Mouse (Mus musculus): ENCODE measurements at regions not wholly inside any gene's neighbourhood (a gene's known extent, or its start where the extent isn't known, plus 50 kb on each side); places are given as distances from the start of the nearest gene placed in this dataset.

DNA sequence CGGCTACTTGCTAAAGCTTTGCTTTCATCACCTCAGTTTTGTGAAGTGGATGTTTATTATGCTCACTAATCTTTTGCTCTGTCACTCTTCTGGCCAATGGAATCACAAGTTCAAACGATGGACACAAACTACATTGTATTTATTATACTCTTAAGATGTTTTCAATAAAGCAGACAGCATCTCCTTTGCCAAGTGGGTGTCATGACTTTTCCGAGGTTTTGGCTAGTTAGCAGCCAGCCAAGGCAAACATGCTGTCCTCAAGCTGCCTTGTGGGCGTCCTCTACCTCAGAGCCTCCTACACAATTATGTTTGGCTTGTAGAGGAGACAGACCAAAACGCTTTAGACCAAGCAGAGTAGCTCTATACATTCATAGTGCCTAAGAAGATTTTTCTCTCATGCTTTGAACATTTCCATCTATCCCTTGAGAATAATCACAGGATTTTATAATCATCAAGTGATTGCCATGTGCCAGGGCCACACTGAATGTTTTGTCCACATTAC lies 372.8 kb upstream of the Jag1 start:
- DNase-seq (ENCODE audit: extremely low spot score, low spot score), result no peak
- 79% methylated on average over 5 of the region's 5 CpGs for WGBS

DNA sequence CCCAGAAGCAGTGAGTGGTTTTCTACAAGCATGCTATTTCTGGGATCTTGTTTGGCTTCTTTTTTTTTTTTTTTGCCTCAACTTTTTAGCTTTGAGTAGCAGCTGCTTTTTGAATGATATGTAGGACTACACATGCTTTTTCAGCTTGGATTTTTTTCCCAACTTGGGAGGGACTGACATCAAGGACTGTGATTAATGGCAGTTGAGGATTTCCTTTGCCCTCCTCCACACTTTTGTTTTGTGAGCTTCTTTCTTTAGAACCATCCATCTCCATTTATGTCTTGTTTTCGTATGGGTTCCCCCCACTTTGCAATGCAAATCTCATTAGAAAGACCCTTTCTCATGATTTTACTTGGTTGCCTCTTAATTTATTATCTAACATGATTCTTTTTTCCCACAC lies 352.3 kb upstream of the Jag1 start:
- no peaks in the 10 kb centered on the region for H3K9me3 ChIP-seq
- no peaks in the 10 kb centered on the region for H3K4me1 ChIP-seq
- H3K27me3 ChIP-seq (ENCODE audit: poor library complexity, severe bottlenecking), result no peaks in the 10 kb centered on the region
- 70% methylated on average over 1 of the region's 1 CpGs for WGBS
- H3K36me3 ChIP-seq (replicated peaks), result no peaks in the 10 kb centered on the region
- H3K27ac ChIP-seq, result no peak overlapping the region
- no peak overlapping the region for H3K4me3 ChIP-seq
- no peak for DNase-seq (ENCODE audit: extremely low spot score, low spot score)

More for the DNA sequence above, 372.8 kb upstream of the Jag1 start:
- Histone ChIP-seq H3K9me3 (no peaks in the 10 kb centered on the region), H3K4me1 (no peaks in the 10 kb centered on the region), H3K36me3 (replicated peaks) (no peaks in the 10 kb centered on the region), H3K4me3 (no peak overlapping the region), H3K27me3 (ENCODE audit: poor library complexity, severe bottlenecking) (no peaks in the 10 kb centered on the region), H3K27ac (no peak overlapping the region)

- no peak overlapping the region for H3K27ac ChIP-seq
- H3K4me1 ChIP-seq, result no peaks in the 10 kb centered on the region
- no peak overlapping the region for H3K4me3 ChIP-seq
- WGBS, result 72% methylated on average over 4 of the region's 4 CpGs
- no peak for DNase-seq (ENCODE audit: extremely low spot score, low spot score)
- H3K9me3 ChIP-seq, result no peaks in the 10 kb centered on the region
- no peaks in the 10 kb centered on the region for H3K36me3 ChIP-seq (replicated peaks)
- H3K27me3 ChIP-seq (ENCODE audit: poor library complexity, severe bottlenecking), result no peaks in the 10 kb centered on the region
These were observed 340.8 kb upstream of the Jag1 start for GRCm38 (mm10) chr2:137457061-137457753.

GRCm38 (mm10) chr2:137456436-137456835 lies 340.0 kb upstream of the Jag1 start:
- no peaks in the 10 kb centered on the region for H3K27me3 ChIP-seq (ENCODE audit: poor library complexity, severe bottlenecking)
- no peak overlapping the region for H3K27ac ChIP-seq
- no peaks in the 10 kb centered on the region for H3K9me3 ChIP-seq
- H3K36me3 ChIP-seq (replicated peaks), result no peaks in the 10 kb centered on the region
- 86% methylated on average over 3 of the region's 3 CpGs for WGBS
- H3K4me1 ChIP-seq, result no peaks in the 10 kb centered on the region
- H3K4me3 ChIP-seq, result no peak overlapping the region
- no peak for DNase-seq (ENCODE audit: extremely low spot score, low spot score)

GRCm38 (mm10) chr2:137446919-137447318 lies 330.5 kb upstream of the Jag1 start:
- WGBS, result 84% methylated on average over 7 of the region's 7 CpGs
- DNase-seq (ENCODE audit: extremely low spot score, low spot score), result no peak

GRCm38 (mm10) chr2:137437741-137438140 lies 321.3 kb upstream of the Jag1 start:
- Histone ChIP-seq H3K9me3 (no peaks in the 10 kb centered on the region), H3K27me3 (ENCODE audit: poor library complexity, severe bottlenecking) (no peaks in the 10 kb centered on the region), H3K36me3 (replicated peaks) (no peaks in the 10 kb centered on the region), H3K4me1 (peaks cover 7% of the 10 kb centered on the region), H3K4me3 (no peak overlapping the region), H3K27ac (no peak overlapping the region)
- 91% methylated on average over 5 of the region's 5 CpGs for WGBS
- no peak for DNase-seq (ENCODE audit: extremely low spot score, low spot score)

More at GRCm38 (mm10) chr2:137446919-137447318, 330.5 kb upstream of the Jag1 start:
- H3K36me3 ChIP-seq (replicated peaks), result no peaks in the 10 kb centered on the region
- no peaks in the 10 kb centered on the region for H3K9me3 ChIP-seq
- H3K4me3 ChIP-seq, result no peak overlapping the region
- no peak overlapping the region for H3K27ac ChIP-seq
- no peaks in the 10 kb centered on the region for H3K27me3 ChIP-seq (ENCODE audit: poor library complexity, severe bottlenecking)
- H3K4me1 ChIP-seq, result no peaks in the 10 kb centered on the region

DNA sequence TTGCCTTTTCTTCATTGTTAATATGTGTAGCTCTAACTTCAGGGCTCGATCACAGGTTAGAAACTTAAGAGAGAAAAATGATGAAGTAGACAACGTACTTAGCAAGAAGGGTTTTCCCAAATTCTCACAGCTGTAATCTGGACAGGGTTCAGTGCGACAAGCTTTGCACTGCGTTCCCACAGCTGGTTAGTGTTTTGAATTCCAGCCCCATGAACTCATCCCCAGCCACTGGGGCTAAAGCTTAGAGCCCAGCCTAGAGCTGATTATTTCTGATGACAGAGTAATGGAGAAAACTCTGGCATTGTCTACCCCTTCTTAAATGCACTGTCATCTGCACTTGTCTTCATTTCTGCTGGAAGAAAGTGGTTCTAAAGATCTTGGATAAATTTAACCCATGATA lies 319.7 kb upstream of the Jag1 start:
- Histone ChIP-seq H3K9me3 (no peaks in the 10 kb centered on the region), H3K36me3 (replicated peaks) (no peaks in the 10 kb centered on the region), H3K27ac (no peak overlapping the region), H3K27me3 (ENCODE audit: poor library complexity, severe bottlenecking) (no peaks in the 10 kb centered on the region), H3K4me1 (peaks cover 11% of the 10 kb centered on the region), H3K4me3 (no peak overlapping the region)
- DNase-seq (ENCODE audit: extremely low spot score, low spot score), result no peak
- 79% methylated on average over 4 of the region's 4 CpGs for WGBS

DNA sequence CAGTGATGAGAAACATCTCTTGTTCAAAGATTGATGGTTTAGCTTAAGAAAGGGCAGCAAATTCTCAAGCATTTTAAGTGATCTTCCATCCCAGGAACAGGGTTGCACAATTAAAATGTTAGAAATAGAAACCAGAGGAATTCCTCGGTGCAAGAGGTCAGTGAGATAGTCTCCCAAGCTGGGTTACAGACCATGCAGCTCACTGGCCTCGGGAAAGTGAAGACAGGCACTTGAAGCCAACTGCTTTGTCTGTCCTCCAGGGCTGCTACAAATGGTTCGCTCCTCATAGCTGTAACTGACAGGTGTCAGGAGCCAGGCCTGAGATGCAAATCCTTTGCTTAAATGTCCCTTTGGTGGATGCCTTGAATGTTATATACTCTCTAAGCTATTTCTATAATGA lies 306.2 kb upstream of the Jag1 start:
- H3K9me3 ChIP-seq, result no peaks in the 10 kb centered on the region
- H3K4me3 ChIP-seq, result no peak overlapping the region
- H3K4me1 ChIP-seq, result no peaks in the 10 kb centered on the region
- no peak overlapping the region for H3K27ac ChIP-seq
- WGBS, result 87% methylated on average over 3 of the region's 3 CpGs
- H3K36me3 ChIP-seq (replicated peaks), result no peaks in the 10 kb centered on the region
- H3K27me3 ChIP-seq (ENCODE audit: poor library complexity, severe bottlenecking), result no peaks in the 10 kb centered on the region
- no peak for DNase-seq (ENCODE audit: extremely low spot score, low spot score)

DNA sequence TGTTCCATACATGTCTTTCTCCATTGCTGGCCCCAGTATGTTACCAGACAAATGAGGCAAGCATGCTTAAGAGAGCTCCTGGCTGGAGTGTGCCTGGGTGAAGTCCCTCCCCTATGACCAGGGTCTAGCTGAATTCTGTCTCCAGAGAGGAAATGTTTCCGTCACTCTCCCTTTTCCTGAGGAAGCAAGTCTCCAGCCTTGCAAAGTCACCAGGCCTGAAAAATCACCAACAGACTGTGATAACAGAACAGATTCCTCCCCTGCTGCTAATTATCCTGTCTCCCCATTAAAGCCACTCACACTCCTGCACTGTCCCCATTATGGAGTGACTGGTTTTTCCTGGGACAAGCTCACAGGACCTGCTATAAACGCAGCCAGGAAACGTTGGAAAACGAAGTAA lies 303.2 kb upstream of the Jag1 start:
- Histone ChIP-seq H3K27me3 (ENCODE audit: poor library complexity, severe bottlenecking) (no peaks in the 10 kb centered on the region), H3K4me3 (no peak overlapping the region), H3K36me3 (replicated peaks) (no peaks in the 10 kb centered on the region), H3K27ac (no peak overlapping the region), H3K9me3 (no peaks in the 10 kb centered on the region), H3K4me1 (no peaks in the 10 kb centered on the region)
- DNase-seq (ENCODE audit: extremely low spot score, low spot score), result no peak
- WGBS, result 77% methylated on average over 4 of the region's 4 CpGs

GRCm38 (mm10) chr2:137417691-137418090 lies 301.2 kb upstream of the Jag1 start:
- WGBS, result 92% methylated on average over 6 of the region's 6 CpGs
- Histone ChIP-seq H3K4me1 (no peaks in the 10 kb centered on the region), H3K9me3 (no peaks in the 10 kb centered on the region)

DNA sequence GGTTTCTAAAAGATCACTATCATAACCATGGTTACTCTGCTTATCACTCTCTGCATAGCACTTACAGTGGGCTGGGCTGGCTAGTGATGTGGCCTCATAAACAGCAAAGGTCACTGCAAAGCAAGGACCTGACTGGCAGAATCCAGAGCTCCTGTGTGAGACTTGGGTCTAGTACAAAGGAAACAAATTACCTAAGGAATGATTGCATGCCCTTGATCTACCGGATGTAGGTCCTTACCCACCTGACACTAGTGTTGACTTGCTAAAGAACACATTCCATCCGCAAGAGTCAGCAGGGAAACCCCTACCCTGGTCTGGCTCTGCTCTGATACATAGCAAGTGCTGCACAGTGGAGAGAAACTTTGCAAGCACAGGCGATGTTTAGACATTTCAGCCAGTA lies 297.0 kb upstream of the Jag1 start:
- Histone ChIP-seq H3K36me3 (replicated peaks) (no peaks in the 10 kb centered on the region), H3K27me3 (ENCODE audit: poor library complexity, severe bottlenecking) (no peaks in the 10 kb centered on the region), H3K4me3 (no peak overlapping the region), H3K27ac (no peak overlapping the region), H3K9me3 (no peaks in the 10 kb centered on the region), H3K4me1 (no peaks in the 10 kb centered on the region)
- DNase-seq (ENCODE audit: extremely low spot score, low spot score), result no peak
- WGBS, result 85% methylated on average over 3 of the region's 3 CpGs

More at GRCm38 (mm10) chr2:137417691-137418090, 301.2 kb upstream of the Jag1 start:
- no peak overlapping the region for H3K27ac ChIP-seq
- no peaks in the 10 kb centered on the region for H3K27me3 ChIP-seq (ENCODE audit: poor library complexity, severe bottlenecking)
- no peak overlapping the region for H3K4me3 ChIP-seq
- no peaks in the 10 kb centered on the region for H3K36me3 ChIP-seq (replicated peaks)
- no peak for DNase-seq (ENCODE audit: extremely low spot score, low spot score)

- H3K4me3 ChIP-seq, result no peak overlapping the region
- DNase-seq (ENCODE audit: extremely low spot score, low spot score), result no peak
- no peak overlapping the region for H3K27ac ChIP-seq
- 87% methylated on average over 2 of the region's 2 CpGs for WGBS
- H3K27me3 ChIP-seq (ENCODE audit: poor library complexity, severe bottlenecking), result no peaks in the 10 kb centered on the region
- no peaks in the 10 kb centered on the region for H3K9me3 ChIP-seq
- no peaks in the 10 kb centered on the region for H3K36me3 ChIP-seq (replicated peaks)
- no peaks in the 10 kb centered on the region for H3K4me1 ChIP-seq
These were observed 293.2 kb upstream of the Jag1 start for GRCm38 (mm10) chr2:137409611-137410010.

DNA sequence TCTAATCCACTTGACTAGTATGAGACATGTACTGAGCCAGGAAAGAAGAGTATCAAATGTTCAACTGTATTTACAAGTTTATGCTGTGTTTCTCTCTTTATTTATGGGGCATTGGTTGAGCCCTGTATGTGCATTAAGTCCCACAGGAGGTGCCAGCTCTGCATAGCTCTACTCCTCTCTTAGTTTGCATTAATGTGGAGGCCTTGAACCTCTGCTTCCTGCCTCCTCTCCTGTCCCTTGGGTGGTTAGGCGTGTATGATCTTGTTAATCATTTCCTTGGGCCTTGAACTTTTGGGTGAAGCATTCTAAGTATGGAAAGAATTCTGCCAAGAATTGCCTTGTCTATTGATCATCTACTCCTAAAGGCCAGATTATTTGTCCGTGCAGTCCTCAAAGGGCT lies 291.9 kb upstream of the Jag1 start:
- 74% methylated on average over 2 of the region's 2 CpGs for WGBS
- H3K9me3 ChIP-seq, result no peaks in the 10 kb centered on the region
- no peaks in the 10 kb centered on the region for H3K4me1 ChIP-seq
- no peaks in the 10 kb centered on the region for H3K36me3 ChIP-seq (replicated peaks)
- no peaks in the 10 kb centered on the region for H3K27me3 ChIP-seq (ENCODE audit: poor library complexity, severe bottlenecking)
- DNase-seq (ENCODE audit: extremely low spot score, low spot score), result no peak
- H3K4me3 ChIP-seq, result no peak overlapping the region
- no peak overlapping the region for H3K27ac ChIP-seq

- no peaks in the 10 kb centered on the region for H3K27me3 ChIP-seq (ENCODE audit: poor library complexity, severe bottlenecking)
- DNase-seq (ENCODE audit: extremely low spot score, low spot score), result no peak
- H3K36me3 ChIP-seq (replicated peaks), result no peaks in the 10 kb centered on the region
- H3K9me3 ChIP-seq, result no peaks in the 10 kb centered on the region
- H3K4me3 ChIP-seq, result no peak overlapping the region
- H3K4me1 ChIP-seq, result peaks cover 5% of the 10 kb centered on the region
- WGBS, result 78% methylated on average over 4 of the region's 4 CpGs
- no peak overlapping the region for H3K27ac ChIP-seq
These were observed 277.0 kb upstream of the Jag1 start for GRCm38 (mm10) chr2:137393486-137393885.
